Mouse (Mus musculus) cerebellum, postnatal 14 days (tissue): ENCODE measurements around the gene 1700093K21Rik.
"Not testable (repeated sequence)": the region's sequence is repeated elsewhere in the genome, so short reads cannot be mapped to it uniquely, and the experiment has no call there.

Experiments
- DNase-seq, 2 experiments: peaks; one replicate each; pipeline ENCODE4 v3.0.0; 2021; ENCODE audit warnings: mixed read lengths in 2 of 2

1700093K21Rik gene

GRCm38 (mm10) chr11:23520473-23521205 is at the start of gene 1700093K21Rik:
TSS of gene 1700093K21Rik (minus strand) at chr11:23521155.
- DNase-seq = peak; percentile 5 to 13

GRCm38 (mm10) chr11:23570130-23570529 is 49.2 kb upstream of the 1700093K21Rik start:
- no peak for DNase-seq

- peak; percentile 85 to 90 for DNase-seq
These were observed 44.8 kb upstream of the 1700093K21Rik start for GRCm38 (mm10) chr11:23565761-23566160.

GRCm38 (mm10) chr11:23557039-23557630 is 36.2 kb upstream of the 1700093K21Rik start:
- no peak for DNase-seq

GRCm38 (mm10) chr11:23537446-23537845 is 16.5 kb upstream of the 1700093K21Rik start:
- DNase-seq = no peak

GRCm38 (mm10) chr11:23518981-23519380 is 2.0 kb downstream of the 1700093K21Rik start:
- DNase-seq = no peak

GRCm38 (mm10) chr11:23515315-23515714 is 5.6 kb downstream of the 1700093K21Rik start:
- no peak for DNase-seq

- DNase-seq = not testable (repeated sequence)
These were observed 6.2 kb downstream of the 1700093K21Rik start for GRCm38 (mm10) chr11:23514785-23515184.

GRCm38 (mm10) chr11:23504801-23505200 is 16.2 kb downstream of the 1700093K21Rik start:
- DNase-seq = not testable (repeated sequence)

GRCm38 (mm10) chr11:23498609-23499008 is 22.3 kb downstream of the 1700093K21Rik start:
- DNase-seq = no peak

GRCm38 (mm10) chr11:23497718-23498509 is 23.0 kb downstream of the 1700093K21Rik start, which contains the start of gene Ahsa2:
TSS of gene Ahsa2 (minus strand) at chr11:23498030.
- peak; percentile 97 to 98 for DNase-seq

- DNase-seq = peak; percentile 83 to 85
These were observed 23.6 kb downstream of the 1700093K21Rik start for GRCm38 (mm10) chr11:23497335-23497717.

GRCm38 (mm10) chr11:23496661-23497060 is 24.3 kb downstream of the 1700093K21Rik start:
- DNase-seq = peak; percentile 54 to 66

GRCm38 (mm10) chr11:23495231-23495630 is 25.7 kb downstream of the 1700093K21Rik start:
- no peak for DNase-seq

GRCm38 (mm10) chr11:23492048-23492790 is 28.7 kb downstream of the 1700093K21Rik start:
- DNase-seq = no peak

GRCm38 (mm10) chr11:23489955-23490354 is 31.0 kb downstream of the 1700093K21Rik start:
- no peak for DNase-seq
